Mouse (Mus musculus) CH12F3 (cell line): ENCODE results near the gene Lsm4.

Experiments
- in situ Hi-C: fragments of 300-500 bp; cut with MboI; formaldehyde crosslinking; loops from 2 replicates; pipeline ENCODE4 v1.14.3; 2020; ENCODE audit warnings: low sequenced_read_pairs

Lsm4 gene

GRCm38 (mm10) chr8:70699116-70699833 lies 26.2 kb downstream of the Lsm4 start:
- in situ Hi-C loops = no loop called here

- in situ Hi-C loops = no loop called here
These were observed 26.9 kb downstream of the Lsm4 start for GRCm38 (mm10) chr8:70699834-70700554.

GRCm38 (mm10) chr8:70700555-70700922 lies 27.5 kb downstream of the Lsm4 start:
- in situ Hi-C loops = no loop called here

- in situ Hi-C loops = no loop called here
These were observed 28.3 kb downstream of the Lsm4 start for GRCm38 (mm10) chr8:70701048-70701981.

- in situ Hi-C loops = no loop called here
These were observed 29.2 kb downstream of the Lsm4 start for GRCm38 (mm10) chr8:70701982-70702841.

GRCm38 (mm10) chr8:70702842-70703182 lies 29.8 kb downstream of the Lsm4 start:
- in situ Hi-C loops = no loop called here

GRCm38 (mm10) chr8:70703287-70703686 lies 30.2 kb downstream of the Lsm4 start, which contains the start of gene Iqcn:
TSS of gene Iqcn (plus strand) at chr8:70703457.
- in situ Hi-C loops = no loop called here

- in situ Hi-C loops = no loop called here
These were observed 35.2 kb downstream of the Lsm4 start for GRCm38 (mm10) chr8:70708281-70708680.

GRCm38 (mm10) chr8:70709794-70710193 lies 36.7 kb downstream of the Lsm4 start:
- in situ Hi-C loops = loop anchor here (5.0 to 10.0 kb wide), 2 partner anchors 38 to 135 kb away; no protein-coding TSS in a partner anchor

- in situ Hi-C loops = loop anchor here (5.0 to 10.0 kb wide), 2 partner anchors 37 to 135 kb away; no protein-coding TSS in a partner anchor
These were observed 37.2 kb downstream of the Lsm4 start for GRCm38 (mm10) chr8:70710296-70710695.

- in situ Hi-C loops = loop anchor here (5.0 to 10.0 kb wide), 2 partner anchors 36 to 134 kb away; no protein-coding TSS in a partner anchor
These were observed 38.0 kb downstream of the Lsm4 start for GRCm38 (mm10) chr8:70711041-70711440.

- in situ Hi-C loops = loop anchor here (5.0 to 10.0 kb wide), 2 partner anchors 33 to 131 kb away; no protein-coding TSS in a partner anchor
These were observed 40.9 kb downstream of the Lsm4 start for GRCm38 (mm10) chr8:70713991-70714390.

- in situ Hi-C loops = loop anchor here (10.0 kb wide), 1 partner anchor 130 kb away; no protein-coding TSS in a partner anchor
These were observed 42.0 kb downstream of the Lsm4 start for GRCm38 (mm10) chr8:70715086-70715485.

- in situ Hi-C loops = loop anchor here (10.0 kb wide), 1 partner anchor 128 kb away; no protein-coding TSS in a partner anchor
These were observed 43.7 kb downstream of the Lsm4 start for GRCm38 (mm10) chr8:70716521-70717400.

GRCm38 (mm10) chr8:70718297-70718696 lies 45.2 kb downstream of the Lsm4 start, which contains the start of gene Gm3336:
TSS of gene Gm3336 (plus strand) at chr8:70718543.
- in situ Hi-C loops = loop anchor here (10.0 kb wide), 1 partner anchor 127 kb away; no protein-coding TSS in a partner anchor

GRCm38 (mm10) chr8:70719796-70720270 lies 46.8 kb downstream of the Lsm4 start:
- in situ Hi-C loops = loop anchor here (10.0 kb wide), 1 partner anchor 125 kb away; no protein-coding TSS in a partner anchor

GRCm38 (mm10) chr8:70720739-70721138 lies 47.7 kb downstream of the Lsm4 start:
- in situ Hi-C loops = no loop called here

GRCm38 (mm10) chr8:70721601-70722000 lies 48.6 kb downstream of the Lsm4 start:
- in situ Hi-C loops = no loop called here
